Mouse (Mus musculus): ENCODE measurements around the gene Rpl12. TPM values are rescaled to one million over a fixed set of nuclear protein-coding genes. Genes with fewer than 3 reads are reported as not detected.

Gene Rpl12
- polyA plus RNA-seq, 1 experiment from 2014 or later = 108 TPM

GRCm38 (mm10) chr2:32968024-32968614, 6.8 kb downstream of the Rpl12 start:
- Histone ChIP-seq H3K4me2 (replicated peaks) (peak overlapping the region; percentile 69), H3K9ac (replicated peaks) (no peak overlapping the region), H3K4me1 (peaks cover 41% of the 10 kb centered on the region), H3K27ac (replicated peaks) (no peak overlapping the region), H3K9me3 (no peaks in the 10 kb centered on the region), H3K27me3 (no peaks in the 10 kb centered on the region), H3K36me3 (peaks cover 25% of the 10 kb centered on the region), H3K4me3 (no peak overlapping the region)
- no peak for ATAC-seq (ENCODE audit: low FRiP score, low read depth)
- WGBS = 83% methylated on average over 9 of the region's 9 CpGs

- 88% methylated on average over 8 of the region's 8 CpGs for WGBS
- H3K27me3 ChIP-seq = no peaks in the 10 kb centered on the region
- H3K4me2 ChIP-seq (replicated peaks) = no peak overlapping the region
- H3K36me3 ChIP-seq = peaks cover 24% of the 10 kb centered on the region
- H3K4me3 ChIP-seq = no peak overlapping the region
- H3K27ac ChIP-seq (replicated peaks) = no peak overlapping the region
- no peak for ATAC-seq (ENCODE audit: low FRiP score, low read depth)
- H3K9me3 ChIP-seq = no peaks in the 10 kb centered on the region
- peaks cover 29% of the 10 kb centered on the region for H3K4me1 ChIP-seq
- no peak overlapping the region for H3K9ac ChIP-seq (replicated peaks)
These were observed 8.0 kb downstream of the Rpl12 start for GRCm38 (mm10) chr2:32969326-32969725.

GRCm38 (mm10) chr2:32971235-32971634, 9.9 kb downstream of the Rpl12 start:
- no peak overlapping the region for H3K27ac ChIP-seq (replicated peaks)
- no peak overlapping the region for H3K4me3 ChIP-seq
- H3K36me3 ChIP-seq = peaks cover 26% of the 10 kb centered on the region
- H3K9me3 ChIP-seq = no peaks in the 10 kb centered on the region
- H3K9ac ChIP-seq (replicated peaks) = no peak overlapping the region
- no peak overlapping the region for H3K4me2 ChIP-seq (replicated peaks)
- H3K27me3 ChIP-seq = no peaks in the 10 kb centered on the region
- WGBS = 34% methylated on average over 9 of the region's 9 CpGs
- H3K4me1 ChIP-seq = peaks cover 19% of the 10 kb centered on the region
- no peak for ATAC-seq (ENCODE audit: low FRiP score, low read depth)

GRCm38 (mm10) chr2:32974216-32974615, 12.9 kb downstream of the Rpl12 start:
- Histone ChIP-seq H3K4me2 (replicated peaks) (no peak overlapping the region), H3K27me3 (no peaks in the 10 kb centered on the region), H3K9me3 (no peaks in the 10 kb centered on the region), H3K9ac (replicated peaks) (no peak overlapping the region), H3K36me3 (peaks cover 26% of the 10 kb centered on the region), H3K27ac (replicated peaks) (no peak overlapping the region), H3K4me3 (no peak overlapping the region), H3K4me1 (0 out of 2 replicates have a peak, but pooled peaks cover 12% of the 10 kb centered on the region)
- 88% methylated on average over 8 of the region's 8 CpGs for WGBS
- no peak for ATAC-seq (ENCODE audit: low FRiP score, low read depth)

GRCm38 (mm10) chr2:32977114-32977513, 15.8 kb downstream of the Rpl12 start:
- H3K4me2 ChIP-seq (replicated peaks) = no peak overlapping the region
- H3K9me3 ChIP-seq = no peaks in the 10 kb centered on the region
- peaks cover 26% of the 10 kb centered on the region for H3K36me3 ChIP-seq
- no peaks in the 10 kb centered on the region for H3K27me3 ChIP-seq
- no peak overlapping the region for H3K4me3 ChIP-seq
- H3K9ac ChIP-seq (replicated peaks) = no peak overlapping the region
- no peak for ATAC-seq (ENCODE audit: low FRiP score, low read depth)
- H3K4me1 ChIP-seq = peaks cover 12% of the 10 kb centered on the region
- H3K27ac ChIP-seq (replicated peaks) = no peak overlapping the region
- 79% methylated on average over 5 of the region's 5 CpGs for WGBS

- Histone ChIP-seq H3K4me1 (peaks cover 16% of the 10 kb centered on the region), H3K9ac (replicated peaks) (no peak overlapping the region), H3K4me2 (replicated peaks) (no peak overlapping the region), H3K36me3 (peaks cover 15% of the 10 kb centered on the region), H3K27me3 (no peaks in the 10 kb centered on the region), H3K27ac (replicated peaks) (no peak overlapping the region), H3K9me3 (no peaks in the 10 kb centered on the region), H3K4me3 (no peak overlapping the region)
- 86% methylated on average over 3 of the region's 3 CpGs for WGBS
- no peak for ATAC-seq (ENCODE audit: low FRiP score, low read depth)
These were observed 17.3 kb downstream of the Rpl12 start for GRCm38 (mm10) chr2:32978675-32979074.

GRCm38 (mm10) chr2:32979675-32980074, 18.3 kb downstream of the Rpl12 start:
- Histone ChIP-seq H3K27ac (replicated peaks) (no peak overlapping the region), H3K4me1 (peaks cover 16% of the 10 kb centered on the region), H3K9ac (replicated peaks) (no peak overlapping the region), H3K4me3 (no peak overlapping the region), H3K36me3 (peaks cover 6% of the 10 kb centered on the region; the same call in 1 of the 2 replicates), H3K27me3 (no peaks in the 10 kb centered on the region), H3K4me2 (replicated peaks) (no peak overlapping the region), H3K9me3 (no peaks in the 10 kb centered on the region)
- 89% methylated on average over 7 of the region's 7 CpGs for WGBS
- no peak for ATAC-seq (ENCODE audit: low FRiP score, low read depth)

GRCm38 (mm10) chr2:32981281-32981680, 19.9 kb downstream of the Rpl12 start:
- peak overlapping the region; percentile 82 for H3K9ac ChIP-seq (replicated peaks)
- peak overlapping the region; percentile 72 for H3K4me3 ChIP-seq
- peak overlapping the region; percentile 72 for H3K27ac ChIP-seq (replicated peaks)
- peak overlapping the region; percentile 98 for H3K4me2 ChIP-seq (replicated peaks)
- H3K4me1 ChIP-seq = peaks cover 16% of the 10 kb centered on the region
- peak; percentile 38; the same call in 1 of the 2 replicates for ATAC-seq (ENCODE audit: low FRiP score, low read depth)
- H3K36me3 ChIP-seq = no peaks in the 10 kb centered on the region
- no peaks in the 10 kb centered on the region for H3K9me3 ChIP-seq
- H3K27me3 ChIP-seq = no peaks in the 10 kb centered on the region
- 2% methylated on average over 23 of the region's 23 CpGs for WGBS

GRCm38 (mm10) chr2:32981725-32982271, 20.4 kb downstream of the Rpl12 start, which contains the start of gene Slc2a8:
Slc2a8 (minus strand) TSS chr2:32982083.
- H3K9me3 ChIP-seq = no peaks in the 10 kb centered on the region
- H3K36me3 ChIP-seq = no peaks in the 10 kb centered on the region
- H3K27ac ChIP-seq (replicated peaks) = peak within 1 kb of the TSS; percentile 72
- peak; percentile 99 for ATAC-seq (ENCODE audit: low FRiP score, low read depth)
- peak within 1 kb of the TSS; percentile 72 for H3K4me3 ChIP-seq
- WGBS = 1% methylated on average over 49 of the region's 50 CpGs
- H3K4me2 ChIP-seq (replicated peaks) = peak within 1 kb of the TSS; percentile 98
- H3K27me3 ChIP-seq = no peaks in the 10 kb centered on the region
- H3K4me1 ChIP-seq = peaks cover 16% of the 10 kb centered on the region
- peak within 1 kb of the TSS; percentile 82 for H3K9ac ChIP-seq (replicated peaks)

GRCm38 (mm10) chr2:32982700-32983099, 21.3 kb downstream of the Rpl12 start:
- H3K9ac ChIP-seq (replicated peaks) = no peak overlapping the region
- WGBS = 6% methylated on average over 4 of the region's 4 CpGs
- ATAC-seq (ENCODE audit: low FRiP score, low read depth) = no peak

GRCm38 (mm10) chr2:32983617-32984016, 22.3 kb downstream of the Rpl12 start:
- H3K9ac ChIP-seq (replicated peaks) = no peak overlapping the region
- no peak overlapping the region for H3K27ac ChIP-seq (replicated peaks)
- H3K4me2 ChIP-seq (replicated peaks) = no peak overlapping the region
- no peak for ATAC-seq (ENCODE audit: low FRiP score, low read depth)
- no peak overlapping the region for H3K4me3 ChIP-seq
- H3K4me1 ChIP-seq = peaks cover 13% of the 10 kb centered on the region
- WGBS = 61% methylated on average over 6 of the region's 6 CpGs
- H3K9me3 ChIP-seq = no peaks in the 10 kb centered on the region
- H3K36me3 ChIP-seq = no peaks in the 10 kb centered on the region
- H3K27me3 ChIP-seq = no peaks in the 10 kb centered on the region

More at GRCm38 (mm10) chr2:32982700-32983099, 21.3 kb downstream of the Rpl12 start:
- no peaks in the 10 kb centered on the region for H3K9me3 ChIP-seq
- peak overlapping the region; percentile 98 for H3K4me2 ChIP-seq (replicated peaks)
- H3K27ac ChIP-seq (replicated peaks) = no peak overlapping the region
- no peaks in the 10 kb centered on the region for H3K36me3 ChIP-seq
- H3K27me3 ChIP-seq = no peaks in the 10 kb centered on the region
- H3K4me3 ChIP-seq = peak overlapping the region; percentile 72
- H3K4me1 ChIP-seq = peaks cover 16% of the 10 kb centered on the region

- whole genome bisulfite sequencing = 66% methylated on average over 8 of the region's 8 CpGs
- H3K27ac ChIP-seq (replicated peaks) = no peak overlapping the region
These were observed 24.5 kb downstream of the Rpl12 start for GRCm38 (mm10) chr2:32985844-32986243.

More at GRCm38 (mm10) chr2:32985844-32986243, 24.5 kb downstream of the Rpl12 start:
- Histone ChIP-seq H3K4me3 (no peak overlapping the region), H3K9ac (replicated peaks) (no peak overlapping the region), H3K9me3 (no peaks in the 10 kb centered on the region), H3K27me3 (no peaks in the 10 kb centered on the region), H3K4me2 (replicated peaks) (no peak overlapping the region), H3K4me1 (peaks cover 11% of the 10 kb centered on the region), H3K36me3 (no peaks in the 10 kb centered on the region)
- no peak for ATAC-seq (ENCODE audit: low FRiP score, low read depth)

Data from midbrain, embryonic 12.5 days (tissue).